Mouse (Mus musculus) urinary bladder, postnatal 25 days (tissue): ENCODE measurements around the gene Gxylt2.

Experiments
- DNase-seq: peaks from one replicate; pipeline ENCODE4 v3.0.0; 2022; ENCODE audit warnings: low spot score

The Gxylt2 gene

DNA sequence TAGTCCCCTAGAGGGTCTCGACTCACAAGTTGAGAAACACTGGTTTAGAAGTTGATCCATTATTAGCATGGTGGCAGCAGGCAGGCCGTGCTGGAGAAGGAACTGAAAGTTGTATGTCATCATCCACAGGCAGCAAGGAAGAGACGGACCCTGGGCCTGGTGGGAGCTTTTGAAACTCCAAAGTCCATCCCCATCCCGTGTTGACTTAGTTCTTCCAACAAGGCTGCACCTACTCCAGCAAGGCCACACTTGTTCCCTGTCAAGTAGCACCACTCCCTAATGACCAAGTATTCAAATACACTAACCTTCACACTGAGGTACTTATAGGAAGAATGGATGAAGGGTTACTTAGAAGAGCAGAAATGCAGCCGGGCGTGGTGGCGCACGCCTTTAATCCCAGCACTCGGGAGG lies 146.1 kb downstream of the Gxylt2 start:
- DNase-seq = no peak

DNA sequence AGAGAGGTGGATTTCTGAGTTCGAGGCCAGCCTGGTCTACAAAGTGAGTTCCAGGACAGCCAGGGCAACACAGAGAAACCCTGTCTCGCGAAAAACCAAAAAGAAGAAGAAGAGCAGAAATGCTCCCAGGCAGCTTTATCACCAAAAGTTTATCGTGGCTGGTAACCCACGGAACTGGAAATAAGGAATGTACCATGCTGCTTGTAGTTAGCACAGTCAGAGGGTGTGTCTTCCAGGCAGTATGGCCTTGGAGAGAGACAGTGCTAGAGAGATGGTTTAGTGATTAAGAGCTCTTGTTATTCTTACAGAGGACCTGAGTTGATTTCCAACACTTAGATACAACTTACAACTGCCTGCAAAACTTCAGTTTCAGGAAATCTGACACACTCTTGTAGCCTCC lies 146.5 kb downstream of the Gxylt2 start:
- DNase-seq = no peak
